Mouse (Mus musculus): ENCODE data around the gene Grid1. TPM values are rescaled to one million over a fixed set of nuclear protein-coding genes. Genes with fewer than 3 reads are reported as not detected.

Grid1 gene
- total and polyA plus RNA-seq, 3 experiments = 0.05 TPM; not detected in 2

- Histone ChIP-seq H3K9me3 (replicated peaks) (no peaks in the 10 kb centered on the region), H3K27me3 (ENCODE audit: insufficient read depth, low read length) (no peaks in the 10 kb centered on the region), H3K4me1 (ENCODE audit: insufficient read depth, low read depth, low read length) (no peaks in the 10 kb centered on the region), H3K4me3 (ENCODE audit: low read depth, low read length) (no peak overlapping the region), H3K36me3 (replicated peaks) (no peaks in the 10 kb centered on the region)
- ATAC-seq (ENCODE audit: extremely low read depth, insufficient number of reproducible peaks, low FRiP score, poor library complexity, severe bottlenecking) (no peak), DNase-seq (ENCODE audit: low spot score) (no peak)
- no peak for TF ChIP-seq CTCF (IDR thresholded peaks at IDR 0.05; ENCODE audit: low read depth, low read length)
- no peak for TF ChIP-seq GATA1 (IDR thresholded peaks at IDR 0.05; ENCODE audit: borderline replicate concordance, low read length)
- TF ChIP-seq GATA2 (IDR thresholded peaks at IDR 0.05; ENCODE audit: borderline replicate concordance, low read depth, low read length) = no peak
- TF ChIP-seq POLR2AphosphoS5 (IDR thresholded peaks at IDR 0.05; ENCODE audit: insufficient replicate concordance, low read depth, low read length) = no peak
Observed at GRCm38 (mm10) chr14:35095506-35096059, 275.7 kb downstream of the Grid1 start.

DNA sequence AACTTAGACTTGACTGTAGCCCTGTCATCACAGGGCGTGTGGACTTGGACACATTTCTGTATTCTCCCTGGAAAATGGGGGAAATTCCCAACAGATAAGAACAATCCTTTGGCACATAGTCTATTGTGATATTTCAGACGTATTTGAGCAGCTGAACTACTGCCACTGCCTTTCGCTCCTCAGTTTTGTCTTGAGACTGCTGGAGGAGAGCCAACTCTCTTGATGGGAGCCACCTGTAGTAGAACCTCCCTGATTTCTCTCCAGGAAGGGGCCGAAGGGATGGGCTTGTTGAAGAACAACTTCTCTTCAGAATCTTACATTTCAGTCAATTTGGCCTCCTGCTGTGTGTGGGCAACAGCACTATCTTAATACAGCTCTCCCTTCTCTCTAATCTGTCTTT lies 276.2 kb downstream of the Grid1 start:
- Histone ChIP-seq H3K9me3 (replicated peaks) (no peaks in the 10 kb centered on the region), H3K4me1 (ENCODE audit: insufficient read depth, low read depth, low read length) (no peaks in the 10 kb centered on the region), H3K36me3 (replicated peaks) (no peaks in the 10 kb centered on the region), H3K4me3 (ENCODE audit: low read depth, low read length) (no peak overlapping the region), H3K27me3 (ENCODE audit: insufficient read depth, low read length) (no peaks in the 10 kb centered on the region)
- TF ChIP-seq GATA1 (IDR thresholded peaks at IDR 0.05; ENCODE audit: borderline replicate concordance, low read length) (no peak), GATA2 (IDR thresholded peaks at IDR 0.05; ENCODE audit: borderline replicate concordance, low read depth, low read length) (no peak), CTCF (IDR thresholded peaks at IDR 0.05; ENCODE audit: low read depth, low read length) (no peak), POLR2AphosphoS5 (IDR thresholded peaks at IDR 0.05; ENCODE audit: insufficient replicate concordance, low read depth, low read length) (no peak), TAL1 (conservative IDR thresholded peaks at IDR 0.05; ENCODE audit: low read depth, low read length) (no peak)
- DNase-seq (ENCODE audit: low spot score) (no peak), ATAC-seq (ENCODE audit: extremely low read depth, insufficient number of reproducible peaks, low FRiP score, poor library complexity, severe bottlenecking) (no peak)

DNA sequence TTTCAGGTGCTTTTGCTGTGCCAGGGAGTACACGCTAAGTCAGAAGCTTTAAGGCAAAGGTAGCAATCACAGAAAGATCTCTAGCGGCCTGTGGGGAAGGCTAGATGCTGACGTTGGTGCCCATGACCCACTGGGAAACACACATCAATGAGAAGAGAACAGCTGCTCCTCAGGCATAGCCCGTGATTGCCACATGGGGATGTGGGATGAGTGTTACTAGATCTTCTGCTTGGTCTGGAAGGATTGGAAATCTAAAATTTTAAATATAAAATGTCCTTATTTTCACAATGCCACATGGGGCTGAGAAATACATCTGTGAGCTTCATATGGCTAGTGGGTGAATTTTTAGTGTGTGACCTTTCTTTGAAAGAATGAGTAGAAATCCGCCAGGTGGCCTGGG lies 277.3 kb downstream of the Grid1 start:
- Histone ChIP-seq H3K4me1 (ENCODE audit: insufficient read depth, low read depth, low read length) (no peaks in the 10 kb centered on the region), H3K27me3 (ENCODE audit: insufficient read depth, low read length) (no peaks in the 10 kb centered on the region), H3K9me3 (replicated peaks) (no peaks in the 10 kb centered on the region), H3K4me3 (ENCODE audit: low read depth, low read length) (no peak overlapping the region), H3K36me3 (replicated peaks) (no peaks in the 10 kb centered on the region)
- TF ChIP-seq POLR2AphosphoS5 (IDR thresholded peaks at IDR 0.05; ENCODE audit: insufficient replicate concordance, low read depth, low read length) (no peak), CTCF (IDR thresholded peaks at IDR 0.05; ENCODE audit: low read depth, low read length) (no peak), GATA2 (IDR thresholded peaks at IDR 0.05; ENCODE audit: borderline replicate concordance, low read depth, low read length) (no peak), TAL1 (conservative IDR thresholded peaks at IDR 0.05; ENCODE audit: low read depth, low read length) (no peak), GATA1 (IDR thresholded peaks at IDR 0.05; ENCODE audit: borderline replicate concordance, low read length) (no peak)
- DNase-seq (ENCODE audit: low spot score) (no peak), ATAC-seq (ENCODE audit: extremely low read depth, insufficient number of reproducible peaks, low FRiP score, poor library complexity, severe bottlenecking) (no peak)

DNA sequence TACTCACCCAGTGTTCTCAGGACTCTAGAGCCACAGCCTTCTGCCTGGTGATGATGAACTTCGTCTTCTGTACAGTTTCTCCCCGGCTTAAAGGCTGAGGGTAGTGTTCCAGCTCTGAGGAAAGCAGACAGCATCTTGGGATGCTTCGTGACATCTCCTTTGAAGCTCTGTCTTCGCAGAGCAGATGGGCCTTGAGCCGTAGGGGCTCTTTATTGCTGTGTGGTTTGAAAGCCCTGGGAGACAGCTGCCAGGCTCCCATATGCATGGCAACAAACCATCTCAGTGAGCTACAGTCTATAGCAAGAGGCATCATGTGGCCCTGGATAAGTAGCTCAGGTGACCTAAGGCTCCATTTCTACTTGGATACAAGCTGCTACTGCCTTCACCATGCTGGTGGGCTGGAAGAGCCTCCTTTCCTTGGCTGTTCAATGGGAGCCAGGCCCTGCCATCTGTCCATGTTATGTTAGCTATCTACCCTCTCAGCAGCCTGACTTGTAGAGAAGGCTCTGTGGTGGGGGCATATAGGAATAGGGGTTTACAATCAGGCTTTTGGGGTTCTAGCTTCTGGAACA lies 283.8 kb downstream of the Grid1 start:
- no peaks in the 10 kb centered on the region for H3K9me3 ChIP-seq (replicated peaks)
- TF ChIP-seq TAL1 (conservative IDR thresholded peaks at IDR 0.05; ENCODE audit: low read depth, low read length) (no peak), GATA2 (IDR thresholded peaks at IDR 0.05; ENCODE audit: borderline replicate concordance, low read depth, low read length) (no peak), CTCF (IDR thresholded peaks at IDR 0.05; ENCODE audit: low read depth, low read length) (no peak), POLR2AphosphoS5 (IDR thresholded peaks at IDR 0.05; ENCODE audit: insufficient replicate concordance, low read depth, low read length) (no peak), GATA1 (IDR thresholded peaks at IDR 0.05; ENCODE audit: borderline replicate concordance, low read length) (no peak)
- H3K4me1 ChIP-seq (ENCODE audit: insufficient read depth, low read depth, low read length) = no peaks in the 10 kb centered on the region
- DNase-seq (ENCODE audit: low spot score) (no peak), ATAC-seq (ENCODE audit: extremely low read depth, insufficient number of reproducible peaks, low FRiP score, poor library complexity, severe bottlenecking) (no peak)
- H3K36me3 ChIP-seq (replicated peaks) = no peaks in the 10 kb centered on the region
- no peaks in the 10 kb centered on the region for H3K27me3 ChIP-seq (ENCODE audit: insufficient read depth, low read length)
- H3K4me3 ChIP-seq (ENCODE audit: low read depth, low read length) = no peak overlapping the region

- no peaks in the 10 kb centered on the region for H3K4me1 ChIP-seq (ENCODE audit: insufficient read depth, low read depth, low read length)
- no peak overlapping the region for H3K4me3 ChIP-seq (ENCODE audit: low read depth, low read length)
- no peaks in the 10 kb centered on the region for H3K36me3 ChIP-seq (replicated peaks)
- DNase-seq (ENCODE audit: low spot score) (no peak), ATAC-seq (ENCODE audit: extremely low read depth, insufficient number of reproducible peaks, low FRiP score, poor library complexity, severe bottlenecking) (no peak)
- no peaks in the 10 kb centered on the region for H3K27me3 ChIP-seq (ENCODE audit: insufficient read depth, low read length)
- no peak for TF ChIP-seq TAL1 (conservative IDR thresholded peaks at IDR 0.05; ENCODE audit: low read depth, low read length)
- TF ChIP-seq GATA2 (IDR thresholded peaks at IDR 0.05; ENCODE audit: borderline replicate concordance, low read depth, low read length) = no peak
- no peak for TF ChIP-seq POLR2AphosphoS5 (IDR thresholded peaks at IDR 0.05; ENCODE audit: insufficient replicate concordance, low read depth, low read length)
- no peak for TF ChIP-seq CTCF (IDR thresholded peaks at IDR 0.05; ENCODE audit: low read depth, low read length)
- TF ChIP-seq GATA1 (IDR thresholded peaks at IDR 0.05; ENCODE audit: borderline replicate concordance, low read length) = no peak
- no peaks in the 10 kb centered on the region for H3K9me3 ChIP-seq (replicated peaks)
Observed at GRCm38 (mm10) chr14:35107596-35107995, 287.7 kb downstream of the Grid1 start.

- no peaks in the 10 kb centered on the region for H3K36me3 ChIP-seq (replicated peaks)
Observed at GRCm38 (mm10) chr14:35110928-35111327, 291.0 kb downstream of the Grid1 start.

More at GRCm38 (mm10) chr14:35110928-35111327, 291.0 kb downstream of the Grid1 start:
- Histone ChIP-seq H3K4me1 (ENCODE audit: insufficient read depth, low read depth, low read length) (no peaks in the 10 kb centered on the region), H3K9me3 (replicated peaks) (no peaks in the 10 kb centered on the region), H3K4me3 (ENCODE audit: low read depth, low read length) (no peak overlapping the region), H3K27me3 (ENCODE audit: insufficient read depth, low read length) (no peaks in the 10 kb centered on the region)
- no peak for DNase-seq (ENCODE audit: low spot score)
- TF ChIP-seq GATA2 (IDR thresholded peaks at IDR 0.05; ENCODE audit: borderline replicate concordance, low read depth, low read length) = no peak
- no peak for TF ChIP-seq POLR2AphosphoS5 (IDR thresholded peaks at IDR 0.05; ENCODE audit: insufficient replicate concordance, low read depth, low read length)
- TF ChIP-seq GATA1 (IDR thresholded peaks at IDR 0.05; ENCODE audit: borderline replicate concordance, low read length) = no peak
- TF ChIP-seq CTCF (IDR thresholded peaks at IDR 0.05; ENCODE audit: low read depth, low read length) = no peak
- no peak for TF ChIP-seq TAL1 (conservative IDR thresholded peaks at IDR 0.05; ENCODE audit: low read depth, low read length)
- ATAC-seq (ENCODE audit: extremely low read depth, insufficient number of reproducible peaks, low FRiP score, poor library complexity, severe bottlenecking) = no peak
